Mouse (Mus musculus) thymus, postnatal 0 days (tissue): ENCODE measurements around the gene Ppp1r15a. TPM values are rescaled to one million over a fixed set of nuclear protein-coding genes. Genes with fewer than 3 reads are reported as not detected.
"Not testable (repeated sequence)": the region's sequence is repeated elsewhere in the genome, so short reads cannot be mapped to it uniquely, and the experiment has no call there.

Source experiments
- DNase-seq: peaks from one replicate; pipeline ENCODE4 v3.0.0-alpha.2; 2015; ENCODE audit warnings: low spot score
- polyA plus RNA-seq: library from polyadenylated mRNA; unstranded; fragments of >200 nt; fragmentation: Nextera tagmentation; extraction: Ambion mirVana; gene quantifications from 2 replicates; pipeline ENCODE4 v1.2.1, GENCODE M21; 2015

Gene Ppp1r15a
- polyA plus RNA-seq, 1 experiment from 2014 or later, result 17.2 TPM

- not testable (repeated sequence) for DNase-seq
Observed at GRCm38 (mm10) chr7:45484985-45485384, 41.1 kb downstream of the Ppp1r15a start.

- no peak for DNase-seq
Observed at GRCm38 (mm10) chr7:45482166-45482565, 43.9 kb downstream of the Ppp1r15a start.

GRCm38 (mm10) chr7:45481374-45481927, 44.6 kb downstream of the Ppp1r15a start, which contains the start of gene Tulp2:
TSS of gene Tulp2 (plus strand) at chr7:45481877.
- peak; percentile 74 for DNase-seq

GRCm38 (mm10) chr7:45480310-45480709, 45.8 kb downstream of the Ppp1r15a start:
- DNase-seq, result not testable (repeated sequence)

GRCm38 (mm10) chr7:45478774-45479173, 47.3 kb downstream of the Ppp1r15a start:
- no peak for DNase-seq

- DNase-seq, result peak; percentile 78
Observed at GRCm38 (mm10) chr7:45477003-45477402, 49.1 kb downstream of the Ppp1r15a start.

GRCm38 (mm10) chr7:45476453-45476852, 49.6 kb downstream of the Ppp1r15a start:
- DNase-seq, result no peak

- no peak for DNase-seq
Observed at GRCm38 (mm10) chr7:45475291-45475969, 50.6 kb downstream of the Ppp1r15a start.

Other genes with a start within 250 kb of the Ppp1r15a start
- gene Slc6a21, start 248.8 kb downstream of the Ppp1r15a start, polyA plus RNA-seq, result 0.08 TPM in 1 of 2 replicates, not detected in the other
- 4.9 and 5.2 TPM in 2 replicates for gene Trpm4, start 192.5 kb downstream of the Ppp1r15a start, polyA plus RNA-seq
- gene Hrc, start 191.0 kb downstream of the Ppp1r15a start, polyA plus RNA-seq, result 0.08 and 0.09 TPM in 2 replicates
- gene Ppfia3, start 159.2 kb downstream of the Ppp1r15a start, polyA plus RNA-seq, result 0.27 and 0.49 TPM in 2 replicates
- gene Lin7b, start 155.7 kb downstream of the Ppp1r15a start, polyA plus RNA-seq, result 0.49 and 0.79 TPM in 2 replicates
- 198 and 222 TPM in 2 replicates for gene Snrnp70, start 130.5 kb downstream of the Ppp1r15a start, polyA plus RNA-seq
- 0.14 and 0.34 TPM in 2 replicates for gene Kcna7, start 120.6 kb downstream of the Ppp1r15a start, polyA plus RNA-seq
- 3.9 and 4.2 TPM in 2 replicates for gene Ntf5, start 112.6 kb downstream of the Ppp1r15a start, polyA plus RNA-seq
- not detected in 2 replicates for gene Lhb, start 105.4 kb downstream of the Ppp1r15a start, polyA plus RNA-seq
- gene Gys1, start 91.4 kb downstream of the Ppp1r15a start, polyA plus RNA-seq, result 9.4 and 10.5 TPM in 2 replicates
- gene Ruvbl2, start 88.2 kb downstream of the Ppp1r15a start, polyA plus RNA-seq, result 129 and 143 TPM in 2 replicates
- 3,702 and 3,772 TPM in 2 replicates for gene Ftl1, start 66.4 kb downstream of the Ppp1r15a start, polyA plus RNA-seq
- gene Bax, start 59.4 kb downstream of the Ppp1r15a start, polyA plus RNA-seq, result 177 and 178 TPM in 2 replicates
- gene Tulp2, start 44.4 kb downstream of the Ppp1r15a start, polyA plus RNA-seq, result 2.6 and 2.8 TPM in 2 replicates
- not detected in 2 replicates for gene Gm45808, start 39.5 kb downstream of the Ppp1r15a start, polyA plus RNA-seq
- 1.1 and 1.5 TPM in 2 replicates for gene Dhdh, start 37.5 kb downstream of the Ppp1r15a start, polyA plus RNA-seq
- gene Nucb1, start 15.9 kb downstream of the Ppp1r15a start, polyA plus RNA-seq, result 110 and 111 TPM in 2 replicates
- 3.3 and 4.6 TPM in 2 replicates for gene Plekha4, start 62 bp upstream of the Ppp1r15a start, polyA plus RNA-seq
- gene Hsd17b14, start 28.6 kb upstream of the Ppp1r15a start, polyA plus RNA-seq, result 1.1 and 1.2 TPM in 2 replicates
- 86.5 and 87.3 TPM in 2 replicates for gene Bcat2, start 43.9 kb upstream of the Ppp1r15a start, polyA plus RNA-seq
- gene Fgf21, start 89.2 kb upstream of the Ppp1r15a start, polyA plus RNA-seq, result 17.5 and 20.5 TPM in 2 replicates
- 1.4 and 3.2 TPM in 2 replicates for gene Fut1, start 91.0 kb upstream of the Ppp1r15a start, polyA plus RNA-seq
- 0.08 and 0.16 TPM in 2 replicates for gene Izumo1, start 95.5 kb upstream of the Ppp1r15a start, polyA plus RNA-seq
- 2.9 and 4.4 TPM in 2 replicates for gene Rasip1, start 101.2 kb upstream of the Ppp1r15a start, polyA plus RNA-seq
- gene Mamstr, start 113.7 kb upstream of the Ppp1r15a start, polyA plus RNA-seq, result 1.6 and 1.9 TPM in 2 replicates
- 0.44 and 0.52 TPM in 2 replicates for gene Fut2, start 140.1 kb upstream of the Ppp1r15a start, polyA plus RNA-seq
- gene Ntn5, start 157.8 kb upstream of the Ppp1r15a start, polyA plus RNA-seq, result 0.73 and 0.76 TPM in 2 replicates
- gene Sec1, start 168.1 kb upstream of the Ppp1r15a start, polyA plus RNA-seq, result 0.30 and 0.53 TPM in 2 replicates
- gene Car11, start 173.6 kb upstream of the Ppp1r15a start, polyA plus RNA-seq, result 0.35 and 0.36 TPM in 2 replicates
- 10.6 and 13.4 TPM in 2 replicates for gene Dbp, start 178.8 kb upstream of the Ppp1r15a start, polyA plus RNA-seq
- 1,315 and 1,426 TPM in 2 replicates for gene Rpl18, start 189.2 kb upstream of the Ppp1r15a start, polyA plus RNA-seq
- 19.8 and 21.8 TPM in 2 replicates for gene Sphk2, start 191.7 kb upstream of the Ppp1r15a start, polyA plus RNA-seq
- gene Fam83e, start 194.9 kb upstream of the Ppp1r15a start, polyA plus RNA-seq, result 0.50 and 0.66 TPM in 2 replicates
- gene Spaca4, start 199.5 kb upstream of the Ppp1r15a start, polyA plus RNA-seq, result not detected in 2 replicates